Mouse (Mus musculus) heart, postnatal 10 days (tissue): Measurements from ENCODE around the gene Aldoart2. TPM values are rescaled to one million over a fixed set of nuclear protein-coding genes. Genes with fewer than 3 reads are reported as not detected.
"Not testable (repeated sequence)": the region's sequence is repeated elsewhere in the genome, so short reads cannot be mapped to it uniquely, and the experiment has no call there.

Experiments
- DNase-seq, 2 experiments: peaks; one replicate each; pipeline ENCODE4 v3.0.0; 2021
- intact Hi-C: fragments of 180-260 bp; cut with DNase I; formaldehyde crosslinking; loops from one replicate; pipeline ENCODE4 v1.15.1; 2025
- total RNA-seq, 2 experiments: library from RNA; stranded (reverse); gene quantifications; 2 replicates each; pipeline ENCODE4 v1.2.3; 2021

Aldoart2 gene
- total RNA-seq, 2 experiments from 2014 or later: not detected

GRCm38 (mm10) chr12:55571661-55572060 is 6.6 kb downstream of the Aldoart2 start:
- no peak for DNase-seq
- intact Hi-C loops: no loop called here

GRCm38 (mm10) chr12:55573089-55573488 is 8.1 kb downstream of the Aldoart2 start:
- intact Hi-C loops: no loop called here
- no peak for DNase-seq

- DNase-seq: peak in 1 of 2 experiments; percentile 11
- intact Hi-C loops: no loop called here
Measured at GRCm38 (mm10) chr12:55573794-55574193, 8.8 kb downstream of the Aldoart2 start.

GRCm38 (mm10) chr12:55586936-55587335 is 21.9 kb downstream of the Aldoart2 start:
- intact Hi-C loops, DNase-seq: not testable (repeated sequence)

GRCm38 (mm10) chr12:55598537-55598886 is 33.5 kb downstream of the Aldoart2 start:
- DNase-seq: no peak
- intact Hi-C loops: no loop called here

- peak; percentile 1 to 2 for DNase-seq
- intact Hi-C loops: no loop called here
Measured at GRCm38 (mm10) chr12:55598887-55599561, 34.0 kb downstream of the Aldoart2 start, which contains the start of gene Insm2. Insm2 (plus strand) TSS chr12:55599427.

GRCm38 (mm10) chr12:55599639-55600502 is 34.8 kb downstream of the Aldoart2 start:
- peak; percentile 79 to 85 for DNase-seq
- intact Hi-C loops: no loop called here

GRCm38 (mm10) chr12:55600503-55600994 is 35.5 kb downstream of the Aldoart2 start:
- intact Hi-C loops: no loop called here
- peak in 1 of 2 experiments; percentile 0 for DNase-seq

GRCm38 (mm10) chr12:55604411-55604810 is 39.4 kb downstream of the Aldoart2 start:
- intact Hi-C loops: no loop called here
- DNase-seq: no peak

- no peak for DNase-seq
- intact Hi-C loops: no loop called here
Measured at GRCm38 (mm10) chr12:55607902-55608301, 42.9 kb downstream of the Aldoart2 start.

GRCm38 (mm10) chr12:55610812-55611211 is 45.8 kb downstream of the Aldoart2 start:
- intact Hi-C loops: no loop called here
- no peak for DNase-seq

Other genes starting within 250 kb of the Aldoart2 start
- gene Psma6, start 181.0 kb upstream of the Aldoart2 start, total RNA-seq: 100 to 1,000 TPM; 196 to 197 TPM
- gene Nfkbia, start 72.6 kb upstream of the Aldoart2 start, total RNA-seq: 10 to 100 TPM; 45.7 to 65.3 TPM
- gene Insm2, start 34.2 kb downstream of the Aldoart2 start, total RNA-seq: not detected